ENCODE assay signal across 7 mouse cellular contexts in the genomic region with DNA sequence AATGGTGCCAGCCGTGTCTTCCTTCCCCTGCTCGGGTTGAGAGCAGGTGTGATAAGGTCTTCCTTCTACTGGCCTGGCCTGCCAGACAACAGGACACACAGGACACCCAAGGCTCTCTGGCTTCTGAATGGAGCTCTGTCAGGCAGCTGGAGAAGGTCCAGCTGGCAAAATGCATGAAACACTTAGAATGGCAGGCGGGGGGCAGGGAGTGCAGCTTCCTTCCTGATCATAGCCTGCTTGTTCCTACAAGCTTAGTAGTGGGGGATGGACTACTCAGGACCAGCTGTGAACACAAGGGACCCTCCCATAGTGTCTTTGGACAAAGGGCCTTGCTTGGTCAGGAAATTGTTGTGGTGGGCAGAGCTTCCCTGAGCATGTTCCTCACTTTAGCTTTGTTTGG. TPM values are rescaled to one million over a fixed set of nuclear protein-coding genes. Genes with fewer than 3 reads are reported as not detected.
DNase-seq lines count a peak whose midpoint lies in the region; ATAC-seq and TF ChIP-seq lines count a peak whose summit lies in the region.

No protein-coding gene starts in this region.

- H3K9me3 ChIP-seq in kidney, postnatal 0 days (replicated peaks; ENCODE audit: low read length) = no peaks in the 10 kb centered on the region

- no peak for TF ChIP-seq CTCF in kidney, postnatal 0 days (IDR thresholded peaks at IDR 0.05; ENCODE audit: low read depth)

- no peak overlapping the region for H3K4me3 ChIP-seq in kidney, postnatal 0 days (replicated peaks; ENCODE audit: low read depth, low read length)

- no peak overlapping the region for H3K4me2 ChIP-seq in kidney, postnatal 0 days (ENCODE audit: low read length)

- intact Hi-C loops in left cerebral cortex, postnatal 36 days (cut with DNase I) = no loop called here

- peak; percentile 25 for DNase-seq in kidney, postnatal 0 days (ENCODE audit: low spot score)
- DNase-seq in kidney, adult 8-10 months = no peak
- DNase-seq in adrenal gland, postnatal 4 days (ENCODE audit: low spot score in 2 of 2) = peak; percentile 2 to 10
- peak; percentile 5 to 7 for DNase-seq in frontal cortex, postnatal 25 days (ENCODE audit: low spot score in 2 of 2)
- DNase-seq in left cerebral cortex, postnatal 36 days (ENCODE audit: low spot score in 2 of 2) = peak; percentile 17 to 32
- no peak for DNase-seq in ovary, postnatal 10 days (ENCODE audit: low spot score)

- H3K4me1 ChIP-seq in kidney, postnatal 0 days (replicated peaks; ENCODE audit: insufficient read depth, low read length) = no peaks in the 10 kb centered on the region

- H3K9ac ChIP-seq in kidney, postnatal 0 days (ENCODE audit: low read depth, low read length) = no peak overlapping the region

- peaks cover 50% of the 10 kb centered on the region for H3K36me3 ChIP-seq in kidney, postnatal 0 days (ENCODE audit: insufficient read depth, low read length)

- H3K27me3 ChIP-seq in kidney, postnatal 0 days (ENCODE audit: insufficient read depth, low read length) = no peaks in the 10 kb centered on the region

- WGBS in kidney, postnatal 0 days = 63% methylated on average over 3 of the region's 3 CpGs

- no peak overlapping the region for H3K27ac ChIP-seq in kidney, postnatal 0 days

- ATAC-seq in kidney, postnatal 0 days (replicated peaks; ENCODE audit: low FRiP score, low read depth) = no peak
- ATAC-seq in megakaryocyte progenitor cell, adult 5-6 weeks (replicated peaks; ENCODE audit: poor library complexity) = no peak

RNA-seq across cellular contexts. Expression of a gene that starts 9.6 kb away (rescaled TPM):
- polyA plus RNA-seq in kidney, postnatal 0 days (2015; fragmentation: Nextera tagmentation; extraction: Ambion mirVana) = 8.2 and 8.4 TPM in 2 replicates
- total RNA-seq in adrenal gland, postnatal 4 days (2021) = 10 to 100 TPM; 35.5 to 36.7 TPM
- total RNA-seq in left cerebral cortex, postnatal 36 days (2021) = 100 to 1,000 TPM; 137 to 150 TPM
- total RNA-seq in megakaryocyte progenitor cell, adult 5-6 weeks (2015) = 7.9 and 8.3 TPM in 2 replicates
- 6.2 and 6.7 TPM in 2 replicates for total RNA-seq in megakaryocyte progenitor cell, adult 5-6 weeks (2017)

RNA-seq across cellular contexts. Expression of a gene that starts 9.6 kb away (rescaled TPM):
- polyA plus RNA-seq in kidney, postnatal 0 days (2015; fragmentation: Nextera tagmentation; extraction: Ambion mirVana) = 33.8 and 38.0 TPM in 2 replicates
- total RNA-seq in adrenal gland, postnatal 4 days (2021) = 10 to 100 TPM; 42.9 to 49.0 TPM
- total RNA-seq in left cerebral cortex, postnatal 36 days (2021) = 10 to 100 TPM; 56.3 to 67.4 TPM
- 18.7 and 22.5 TPM in 2 replicates for total RNA-seq in megakaryocyte progenitor cell, adult 5-6 weeks (2015)
- 19.3 and 33.7 TPM in 2 replicates for total RNA-seq in megakaryocyte progenitor cell, adult 5-6 weeks (2017)

RNA-seq across cellular contexts. Expression of a gene that starts 31.9 kb away (rescaled TPM):
- polyA plus RNA-seq in kidney, postnatal 0 days (2015; fragmentation: Nextera tagmentation; extraction: Ambion mirVana) = 40.3 and 45.7 TPM in 2 replicates
- total RNA-seq in adrenal gland, postnatal 4 days (2021) = 10 to 100 TPM; 31.0 to 31.3 TPM
- total RNA-seq in left cerebral cortex, postnatal 36 days (2021) = 10 to 100 TPM; 33.2 to 34.0 TPM
- total RNA-seq in megakaryocyte progenitor cell, adult 5-6 weeks (2015) = 26.8 and 47.5 TPM in 2 replicates
- total RNA-seq in megakaryocyte progenitor cell, adult 5-6 weeks (2017) = 28.5 and 35.9 TPM in 2 replicates

RNA-seq across cellular contexts. Expression of a gene that starts 32.0 kb away (rescaled TPM):
- polyA plus RNA-seq in kidney, postnatal 0 days (2015; fragmentation: Nextera tagmentation; extraction: Ambion mirVana) = 14.8 and 17.2 TPM in 2 replicates
- 10 to 100 TPM; 20.2 to 21.0 TPM for total RNA-seq in adrenal gland, postnatal 4 days (2021)
- total RNA-seq in left cerebral cortex, postnatal 36 days (2021) = 10 to 100 TPM; 31.2 to 35.2 TPM
- 7.6 and 7.8 TPM in 2 replicates for total RNA-seq in megakaryocyte progenitor cell, adult 5-6 weeks (2015)
- total RNA-seq in megakaryocyte progenitor cell, adult 5-6 weeks (2017) = 8.8 and 9.2 TPM in 2 replicates

RNA-seq across cellular contexts. Expression of a gene that starts 38.0 kb away (rescaled TPM):
- polyA plus RNA-seq in kidney, postnatal 0 days (2015; fragmentation: Nextera tagmentation; extraction: Ambion mirVana) = 0.18 TPM in 2 replicates
- total RNA-seq in adrenal gland, postnatal 4 days (2021) = under 1 TPM; 0.85 to 0.92 TPM
- total RNA-seq in left cerebral cortex, postnatal 36 days (2021) = under 1 TPM; 0.11 to 0.15 TPM
- total RNA-seq in megakaryocyte progenitor cell, adult 5-6 weeks (2015) = 0.07 and 0.10 TPM in 2 replicates
- 0.17 TPM in 2 replicates for total RNA-seq in megakaryocyte progenitor cell, adult 5-6 weeks (2017)

Comparison
In these comparisons a context has a peak if more than half of its experiments do, and no peak if none do; other contexts are left out.
1. DNase-seq: peak in kidney, postnatal 0 days (single experiment), adrenal gland, postnatal 4 days (2 of 2), frontal cortex, postnatal 25 days (2 of 2) and left cerebral cortex, postnatal 36 days (2 of 2); none in kidney, adult 8-10 months (0 of 2) and ovary, postnatal 10 days (single experiment).